Mouse (Mus musculus): Measurements from ENCODE around the gene Nfix. TPM values are rescaled to one million over a fixed set of nuclear protein-coding genes. Genes with fewer than 3 reads are reported as not detected.
A peak's percentile ranks its signal among the peaks of the same experiment; 100 is the strongest.

Gene Nfix
- total and polyA plus RNA-seq, 3 experiments = 68.7 to 297 (median 274) TPM

DNA sequence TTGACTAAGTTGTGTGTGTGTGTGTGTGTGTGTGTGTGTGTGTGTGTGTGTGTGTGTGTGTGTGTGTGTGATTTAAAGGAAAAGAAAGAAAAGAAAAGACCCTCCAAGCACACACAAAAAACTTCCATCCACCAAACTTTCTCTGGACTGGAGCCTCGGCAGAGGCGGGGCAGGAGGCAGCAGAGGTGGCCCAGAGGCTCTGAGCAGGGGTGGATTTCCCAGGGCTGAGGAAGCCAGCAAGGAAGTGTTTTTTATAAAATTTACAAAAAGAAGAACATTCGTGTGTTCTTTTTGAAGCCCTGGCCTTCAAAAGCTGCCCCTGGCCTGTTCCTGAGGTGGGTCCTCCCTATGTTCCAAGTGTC lies 87.4 kb downstream of the Nfix start:
- TF ChIP-seq POLR2A (IDR thresholded peaks at IDR 0.05; ENCODE audit: insufficient read depth, low read depth, low read length) (no peak), CTCF (IDR thresholded peaks at IDR 0.05) (no peak), EP300 (IDR thresholded peaks at IDR 0.05; ENCODE audit: insufficient read depth, low read depth, low read length) (no peak)
- no peak overlapping the region for H3K9ac ChIP-seq (ENCODE audit: low read depth, low read length)
- H3K27me3 ChIP-seq (ENCODE audit: control insufficient read depth, insufficient read depth, low read length) = no peaks in the 10 kb centered on the region
- intact Hi-C loops (cut with DNase I) = no loop called here
- no peaks in the 10 kb centered on the region for H3K79me2 ChIP-seq (replicated peaks; ENCODE audit: control insufficient read depth, insufficient read depth, low read length)
- DNase-seq = peak; percentile 48 to 66
- H3K36me3 ChIP-seq (ENCODE audit: control insufficient read depth, insufficient read depth, low read length) = no peaks in the 10 kb centered on the region
- WGBS = 26% methylated on average over 3 of the region's 3 CpGs
- peaks cover 13% of the 10 kb centered on the region for H3K4me1 ChIP-seq (ENCODE audit: control insufficient read depth, insufficient read depth, low read length)
- no peak overlapping the region for H3K4me3 ChIP-seq
- peak overlapping the region; percentile 75 for H3K27ac ChIP-seq

DNA sequence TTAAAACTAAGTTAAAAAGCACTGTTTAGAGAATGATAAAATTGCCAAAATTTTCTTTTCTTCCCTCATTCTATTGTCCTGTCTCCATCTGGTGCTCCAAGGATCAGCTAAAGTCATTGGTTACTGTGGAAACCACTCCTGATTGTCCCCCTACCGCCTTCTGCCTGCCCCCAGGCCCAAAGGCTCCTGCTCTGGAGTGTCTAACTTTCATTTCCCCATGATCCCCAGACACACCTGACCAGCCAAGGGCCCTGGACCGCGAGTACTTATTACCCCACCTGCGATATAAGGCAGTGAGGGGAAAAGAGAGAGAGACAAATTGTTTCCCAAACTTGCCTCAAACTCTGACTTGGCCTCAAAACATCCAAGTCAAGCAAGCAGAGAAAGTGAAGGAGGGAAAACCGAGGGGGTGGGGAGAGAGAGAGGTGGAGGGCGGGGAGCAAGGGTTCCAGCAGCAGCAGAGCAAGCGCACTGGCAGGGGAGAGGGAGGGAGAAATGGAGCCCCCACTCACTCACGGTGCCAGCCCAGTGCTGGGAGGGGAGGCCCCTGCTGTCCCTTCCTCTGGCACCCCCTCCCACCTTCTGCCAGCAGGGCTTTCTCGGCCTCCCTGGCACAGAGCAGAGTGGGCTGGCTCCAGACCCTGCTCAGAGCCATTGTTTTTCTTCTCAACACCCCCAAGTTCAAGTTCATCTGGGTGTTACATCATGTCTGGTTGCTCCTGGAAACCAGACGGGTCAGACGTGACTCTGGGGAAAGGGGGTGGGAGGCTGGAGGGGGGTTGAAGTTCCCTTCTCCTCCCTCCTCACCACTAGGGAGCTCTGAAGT lies 88.0 kb downstream of the Nfix start:
- Histone ChIP-seq H3K27me3 (ENCODE audit: control insufficient read depth, insufficient read depth, low read length) (no peaks in the 10 kb centered on the region), H3K9ac (ENCODE audit: low read depth, low read length) (peak overlapping the region; percentile 63; the same call in 1 of the 2 replicates), H3K79me2 (replicated peaks; ENCODE audit: control insufficient read depth, insufficient read depth, low read length) (no peaks in the 10 kb centered on the region), H3K36me3 (ENCODE audit: control insufficient read depth, insufficient read depth, low read length) (no peaks in the 10 kb centered on the region), H3K4me3 (no peak overlapping the region), H3K27ac (peak overlapping the region; percentile 76), H3K4me1 (ENCODE audit: control insufficient read depth, insufficient read depth, low read length) (peaks cover 13% of the 10 kb centered on the region)
- DNase-seq = peak; percentile 73 to 76
- no peak for TF ChIP-seq CTCF (IDR thresholded peaks at IDR 0.05)
- no peak for TF ChIP-seq POLR2A (IDR thresholded peaks at IDR 0.05; ENCODE audit: insufficient read depth, low read depth, low read length)
- no peak for TF ChIP-seq EP300 (IDR thresholded peaks at IDR 0.05; ENCODE audit: insufficient read depth, low read depth, low read length)
- intact Hi-C loops (cut with DNase I) = no loop called here
- WGBS = 40% methylated on average over 11 of the region's 11 CpGs

DNA sequence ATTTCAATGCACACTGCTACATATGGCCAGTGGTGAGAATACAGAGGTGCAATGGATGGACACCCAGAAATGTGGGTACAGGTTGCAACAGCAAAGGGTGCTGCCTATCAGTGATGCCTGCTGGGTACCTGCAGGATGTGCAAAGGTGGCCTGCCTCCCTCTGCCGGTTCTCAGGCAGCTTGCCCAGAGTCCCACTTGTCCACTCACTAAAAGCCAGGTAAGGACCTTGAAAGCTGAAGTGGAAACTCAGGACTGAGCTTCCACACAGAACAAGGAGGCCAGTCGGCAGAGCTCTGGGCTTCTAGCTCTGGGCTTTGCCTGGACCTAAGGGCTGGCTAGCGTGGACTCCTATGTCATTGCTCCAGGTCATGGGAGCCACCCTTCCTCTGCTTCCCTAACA lies 88.8 kb downstream of the Nfix start:
- no peak overlapping the region for H3K4me3 ChIP-seq
- intact Hi-C loops (cut with DNase I) = no loop called here
- H3K4me1 ChIP-seq (ENCODE audit: control insufficient read depth, insufficient read depth, low read length) = peaks cover 15% of the 10 kb centered on the region
- H3K36me3 ChIP-seq (ENCODE audit: control insufficient read depth, insufficient read depth, low read length) = no peaks in the 10 kb centered on the region
- H3K27me3 ChIP-seq (ENCODE audit: control insufficient read depth, insufficient read depth, low read length) = no peaks in the 10 kb centered on the region
- DNase-seq = no peak
- H3K9ac ChIP-seq (ENCODE audit: low read depth, low read length) = no peak overlapping the region
- 33% methylated on average over 3 of the region's 3 CpGs for WGBS
- H3K27ac ChIP-seq = peak overlapping the region; percentile 76
- TF ChIP-seq CTCF (IDR thresholded peaks at IDR 0.05) (no peak), EP300 (IDR thresholded peaks at IDR 0.05; ENCODE audit: insufficient read depth, low read depth, low read length) (no peak), POLR2A (IDR thresholded peaks at IDR 0.05; ENCODE audit: insufficient read depth, low read depth, low read length) (no peak)
- H3K79me2 ChIP-seq (replicated peaks; ENCODE audit: control insufficient read depth, insufficient read depth, low read length) = no peaks in the 10 kb centered on the region

DNA sequence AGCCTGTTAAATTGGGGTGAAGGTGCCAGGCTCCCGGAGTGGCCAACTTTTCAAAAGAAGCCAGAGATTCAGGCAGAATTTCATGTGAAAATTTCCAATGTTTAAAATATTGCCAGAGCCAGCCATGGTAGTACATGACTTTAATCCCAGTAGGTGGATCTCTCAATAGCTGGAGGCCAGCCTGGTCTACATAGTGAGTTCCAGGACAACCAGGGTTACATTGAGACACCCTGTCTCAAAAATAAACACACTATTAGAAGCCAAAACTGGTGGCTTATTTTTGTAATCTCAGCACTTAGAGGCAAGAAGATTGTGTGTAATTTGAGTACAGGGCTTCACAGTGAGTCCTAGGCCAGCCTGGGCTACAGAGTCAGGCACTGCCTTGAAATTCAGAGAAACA lies 90.2 kb downstream of the Nfix start:
- peaks cover 16% of the 10 kb centered on the region for H3K4me1 ChIP-seq (ENCODE audit: control insufficient read depth, insufficient read depth, low read length)
- DNase-seq = no peak
- 93% methylated on average over 1 of the region's 1 CpGs for WGBS
- TF ChIP-seq EP300 (IDR thresholded peaks at IDR 0.05; ENCODE audit: insufficient read depth, low read depth, low read length) = no peak
- TF ChIP-seq POLR2A (IDR thresholded peaks at IDR 0.05; ENCODE audit: insufficient read depth, low read depth, low read length) = no peak
- no peak for TF ChIP-seq CTCF (IDR thresholded peaks at IDR 0.05)
- intact Hi-C loops (cut with DNase I) = loop anchor here (1.0 to 2.0 kb wide), 3 partner anchors 17 to 101 kb away; no protein-coding TSS in a partner anchor
- H3K4me3 ChIP-seq = no peak overlapping the region
- no peak overlapping the region for H3K9ac ChIP-seq (ENCODE audit: low read depth, low read length)
- H3K36me3 ChIP-seq (ENCODE audit: control insufficient read depth, insufficient read depth, low read length) = no peaks in the 10 kb centered on the region
- peak overlapping the region; percentile 34 for H3K27ac ChIP-seq
- no peaks in the 10 kb centered on the region for H3K27me3 ChIP-seq (ENCODE audit: control insufficient read depth, insufficient read depth, low read length)
- no peaks in the 10 kb centered on the region for H3K79me2 ChIP-seq (replicated peaks; ENCODE audit: control insufficient read depth, insufficient read depth, low read length)

DNA sequence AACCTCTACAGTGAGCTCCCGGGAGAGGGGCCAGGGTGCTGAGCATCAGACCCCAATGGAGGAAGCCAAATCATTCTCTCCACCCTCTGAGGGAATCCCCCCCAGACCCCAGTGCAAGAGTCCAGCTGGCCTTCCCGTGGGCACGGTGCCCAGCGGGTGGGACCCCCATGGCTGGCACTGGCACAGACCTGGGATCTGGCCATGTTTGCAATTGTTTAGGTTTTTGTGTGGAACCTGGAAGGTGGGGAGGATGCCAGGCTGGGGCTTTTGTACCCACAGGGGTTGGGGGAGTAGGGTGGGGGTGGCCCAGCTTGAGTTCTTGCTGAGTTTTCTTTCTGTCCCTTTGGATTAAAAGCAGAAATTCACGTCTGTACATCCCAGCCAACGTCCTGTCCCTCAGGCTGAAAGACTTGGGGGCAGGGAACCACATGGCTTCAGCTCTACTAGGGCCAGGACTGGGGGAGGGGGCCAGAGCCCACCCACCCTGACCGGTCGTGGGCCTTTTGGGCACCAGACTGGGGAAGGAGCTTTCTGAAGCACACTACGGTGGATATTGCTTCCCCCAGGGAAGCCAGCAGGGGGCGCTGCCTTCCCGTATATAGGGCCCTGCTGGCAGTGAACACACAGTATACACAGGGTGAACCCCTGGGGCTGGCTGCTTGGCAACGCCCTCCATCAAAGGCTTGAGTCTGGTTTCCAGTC lies 91.2 kb downstream of the Nfix start:
- Histone ChIP-seq H3K27me3 (ENCODE audit: control insufficient read depth, insufficient read depth, low read length) (no peaks in the 10 kb centered on the region), H3K4me3 (no peak overlapping the region), H3K27ac (peak overlapping the region; percentile 7; the same call in 1 of the 2 replicates), H3K36me3 (ENCODE audit: control insufficient read depth, insufficient read depth, low read length) (no peaks in the 10 kb centered on the region), H3K4me1 (ENCODE audit: control insufficient read depth, insufficient read depth, low read length) (peaks cover 16% of the 10 kb centered on the region), H3K9ac (ENCODE audit: low read depth, low read length) (no peak overlapping the region), H3K79me2 (replicated peaks; ENCODE audit: control insufficient read depth, insufficient read depth, low read length) (no peaks in the 10 kb centered on the region)
- WGBS = 24% methylated on average over 12 of the region's 12 CpGs
- DNase-seq = peak; percentile 89 to 91
- intact Hi-C loops (cut with DNase I) = loop anchor here (1.0 to 2.0 kb wide), 3 partner anchors 18 to 102 kb away; no protein-coding TSS in a partner anchor
- TF ChIP-seq EP300 (IDR thresholded peaks at IDR 0.05; ENCODE audit: insufficient read depth, low read depth, low read length) (peak; percentile 95), POLR2A (IDR thresholded peaks at IDR 0.05; ENCODE audit: insufficient read depth, low read depth, low read length) (no peak), CTCF (IDR thresholded peaks at IDR 0.05) (peak; percentile 95)

All from heart, adult 2 months (tissue).